Mouse (Mus musculus): ENCODE data around the gene Gm1604a.
A peak's percentile ranks its signal among the peaks of the same experiment; 100 is the strongest.
"Not testable (repeated sequence)": the region's sequence is repeated elsewhere in the genome, so short reads cannot be mapped to it uniquely, and the experiment has no call there.

Gene Gm1604a

DNA sequence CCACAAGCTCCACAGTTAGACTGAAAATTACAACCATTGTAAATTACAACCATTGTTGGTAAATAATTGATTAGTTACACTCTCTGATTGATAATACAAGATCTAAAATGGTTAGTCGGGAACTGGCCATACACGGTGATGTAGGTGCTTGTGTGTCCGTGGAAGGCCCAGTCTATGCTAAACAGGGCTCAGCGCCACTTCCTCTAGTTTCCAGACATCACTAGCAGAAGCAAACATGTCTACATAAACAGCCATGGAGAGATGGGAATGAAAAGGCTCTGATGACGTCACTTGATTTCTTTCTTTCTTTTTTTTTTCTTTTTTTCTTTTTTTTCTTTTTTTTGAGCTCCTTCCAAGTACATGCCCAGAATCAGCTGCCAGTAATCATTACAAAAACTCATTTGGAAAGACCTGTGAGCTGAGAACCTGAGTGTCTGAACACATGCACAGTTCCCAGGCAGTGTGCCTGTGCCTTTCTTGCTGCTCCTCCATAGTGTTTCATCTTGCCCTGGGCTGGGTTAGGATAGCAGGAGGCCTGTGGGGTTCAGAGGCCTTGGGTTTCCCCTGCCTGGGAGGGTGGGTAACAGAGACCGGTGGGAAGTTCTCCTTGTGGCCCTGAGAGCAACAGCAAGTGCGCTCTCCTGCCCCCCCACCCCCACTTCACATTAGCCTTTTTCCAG lies 44.3 kb downstream of the Gm1604a start:
- DNase-seq (ENCODE audit: low spot score): not testable (repeated sequence)

DNA sequence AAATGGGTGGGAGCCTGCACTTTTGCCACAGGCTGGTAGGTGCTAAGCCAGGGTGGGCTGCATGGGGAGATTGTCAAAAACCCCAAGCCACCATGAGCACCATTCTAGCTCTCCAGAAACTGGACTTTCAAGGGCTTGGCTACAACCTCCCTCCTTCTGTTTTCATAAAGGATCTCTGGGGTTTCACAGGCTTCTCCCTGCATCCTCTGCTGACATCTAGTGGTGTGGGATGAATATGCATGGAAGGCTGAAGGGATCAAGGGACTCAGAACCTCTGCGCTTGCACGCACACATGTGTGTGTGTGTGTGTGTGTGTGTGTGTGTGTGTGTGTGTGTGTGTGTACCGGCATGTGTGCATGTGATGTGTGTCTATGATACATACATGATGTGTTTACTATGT lies 49.1 kb downstream of the Gm1604a start:
- DNase-seq (ENCODE audit: low spot score): not testable (repeated sequence)

DNA sequence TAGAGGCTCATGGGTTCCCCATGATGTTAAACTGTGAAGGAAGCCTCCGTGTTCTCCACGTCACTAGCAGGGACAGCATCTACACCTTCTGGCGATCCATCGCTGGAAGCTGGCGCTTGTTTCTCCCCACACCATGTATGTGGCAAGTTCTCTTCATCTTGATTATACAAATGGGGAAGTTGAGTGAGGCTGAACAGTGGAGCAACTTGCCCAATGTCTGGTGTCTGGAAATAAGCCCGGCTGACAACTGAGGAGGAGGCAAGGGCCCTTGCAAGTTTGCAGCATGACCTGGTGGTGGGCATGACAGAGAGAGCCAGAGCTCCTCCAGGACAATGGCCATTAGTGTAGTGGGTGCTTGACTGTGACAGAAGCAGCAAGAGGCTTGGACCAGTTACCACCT lies 50.2 kb downstream of the Gm1604a start:
- not testable (repeated sequence) for DNase-seq (ENCODE audit: low spot score)

DNA sequence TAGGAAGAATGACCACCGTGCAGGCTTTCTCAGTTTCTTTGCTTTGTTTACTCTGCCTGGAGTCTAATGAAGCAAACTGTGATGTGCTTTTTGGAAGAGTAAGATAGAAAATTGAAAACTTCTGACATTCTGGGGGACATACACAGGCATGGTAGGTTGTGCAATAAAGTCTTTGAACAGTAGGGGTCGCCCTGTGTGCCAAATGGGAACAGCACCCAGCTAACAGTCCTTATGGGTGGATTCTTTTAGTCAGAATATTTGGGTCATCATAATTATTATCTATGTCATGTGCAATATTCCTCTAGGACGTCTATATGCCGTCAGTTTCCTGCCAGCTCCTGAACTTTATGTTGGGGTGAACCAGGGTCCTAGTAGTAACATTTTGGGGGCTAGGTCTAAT lies 54.2 kb downstream of the Gm1604a start:
- peak; percentile 80 for DNase-seq (ENCODE audit: low spot score)

DNA sequence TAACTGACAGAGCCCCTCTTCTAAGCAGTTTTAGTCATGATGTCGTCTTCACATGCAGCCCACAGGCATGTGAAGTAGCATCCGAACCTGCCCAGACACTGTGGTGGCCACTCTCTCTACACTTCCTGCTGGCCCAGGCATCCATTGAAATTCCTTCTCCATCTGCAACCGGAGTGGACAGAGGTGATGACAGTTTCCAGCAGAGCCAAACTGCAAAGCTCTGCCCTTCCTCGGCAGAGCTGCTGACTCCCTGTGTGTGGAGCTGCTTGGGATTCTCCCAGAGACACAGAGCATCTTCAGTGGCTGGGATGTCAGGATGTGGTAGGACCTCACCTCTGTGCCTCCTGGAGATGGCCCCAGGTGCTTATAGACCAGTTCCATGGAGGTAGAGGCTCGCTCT lies 59.2 kb downstream of the Gm1604a start:
- DNase-seq (ENCODE audit: low spot score): not testable (repeated sequence)

DNA sequence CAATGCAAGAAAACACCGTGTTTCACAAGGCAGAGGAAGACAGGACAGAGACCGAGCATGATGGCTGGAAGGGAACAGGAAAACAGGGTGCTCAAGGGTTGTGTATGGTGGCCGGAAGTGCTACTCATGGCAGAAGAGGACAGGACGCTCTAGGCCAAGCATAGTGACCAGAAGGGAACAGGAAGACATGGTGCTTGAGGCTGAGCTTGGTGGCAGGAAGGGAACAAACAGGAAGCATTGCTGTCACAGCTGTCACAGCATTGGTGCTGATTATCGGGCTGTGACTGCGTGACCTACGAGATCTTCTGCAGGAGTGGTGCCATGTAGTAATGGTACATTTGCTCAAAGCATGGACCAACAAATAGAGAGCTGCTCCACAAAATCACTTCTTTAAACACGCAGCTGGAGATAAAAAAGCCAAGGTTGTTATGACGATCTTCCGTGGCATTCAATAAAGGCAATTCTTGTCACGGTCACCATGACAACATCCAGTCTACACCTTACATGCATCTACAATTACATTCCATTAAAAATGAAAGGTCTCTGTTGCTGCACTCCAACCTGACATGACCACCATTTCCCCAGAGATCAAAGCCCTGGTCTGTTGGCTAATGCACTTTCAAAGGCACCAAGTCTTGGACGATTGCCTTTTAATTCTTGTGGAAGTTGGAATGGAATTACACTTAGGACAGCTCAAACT lies 60.3 kb downstream of the Gm1604a start:
- not testable (repeated sequence) for DNase-seq (ENCODE audit: low spot score)

DNA sequence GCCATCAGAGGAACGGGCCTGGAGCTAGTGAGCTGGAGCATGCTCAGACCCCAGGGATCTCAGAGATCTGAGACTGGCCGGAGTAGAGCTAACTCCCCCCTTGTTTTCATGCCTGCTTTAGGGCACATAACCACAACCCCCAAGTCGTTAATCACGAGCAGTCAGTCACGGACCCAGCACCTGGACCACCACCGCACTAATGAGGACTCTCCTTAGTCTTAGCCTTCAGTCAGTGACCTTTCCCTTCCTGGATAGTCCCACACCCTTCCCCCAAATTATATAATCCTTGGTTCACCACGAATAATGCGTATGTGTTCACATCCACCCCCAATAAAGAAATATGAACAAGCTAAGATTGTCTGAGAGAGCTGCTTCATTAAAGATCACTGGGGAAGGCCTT lies 61.5 kb downstream of the Gm1604a start:
- DNase-seq (ENCODE audit: low spot score): not testable (repeated sequence)

DNA sequence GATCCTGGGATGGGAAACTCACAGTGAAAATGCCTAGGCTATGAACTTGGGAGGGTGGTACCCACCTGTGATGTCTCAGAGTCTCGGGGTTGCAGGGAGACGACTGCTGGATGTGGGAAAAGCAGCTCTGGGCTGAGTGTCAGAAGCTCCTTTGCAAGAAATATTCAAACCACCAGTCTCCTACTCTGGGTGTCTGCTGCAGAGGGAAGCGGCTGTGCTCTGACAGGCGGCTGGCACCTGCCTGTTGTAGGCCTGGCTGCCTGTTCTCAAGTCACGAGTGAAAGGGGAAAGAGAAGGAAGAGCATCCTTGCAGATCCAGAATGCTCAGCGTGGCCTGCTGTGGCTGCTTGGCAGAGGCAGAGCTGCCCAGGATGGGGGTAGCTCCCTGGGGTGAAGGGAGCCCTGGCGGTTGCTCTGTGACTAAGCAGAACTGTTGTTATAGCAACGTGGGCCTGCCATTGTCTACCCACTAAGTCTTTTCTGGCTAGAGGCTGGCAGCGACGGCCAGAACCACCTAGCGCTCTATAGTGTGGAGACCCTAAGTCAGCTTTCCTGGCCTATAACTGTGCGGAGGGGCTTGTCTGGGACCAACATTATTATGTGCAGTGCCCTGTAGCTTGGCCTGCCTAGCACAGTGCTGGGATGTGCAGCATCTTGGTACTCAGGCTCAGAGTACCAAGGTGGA lies 72.6 kb downstream of the Gm1604a start:
- not testable (repeated sequence) for DNase-seq (ENCODE audit: low spot score)

DNA sequence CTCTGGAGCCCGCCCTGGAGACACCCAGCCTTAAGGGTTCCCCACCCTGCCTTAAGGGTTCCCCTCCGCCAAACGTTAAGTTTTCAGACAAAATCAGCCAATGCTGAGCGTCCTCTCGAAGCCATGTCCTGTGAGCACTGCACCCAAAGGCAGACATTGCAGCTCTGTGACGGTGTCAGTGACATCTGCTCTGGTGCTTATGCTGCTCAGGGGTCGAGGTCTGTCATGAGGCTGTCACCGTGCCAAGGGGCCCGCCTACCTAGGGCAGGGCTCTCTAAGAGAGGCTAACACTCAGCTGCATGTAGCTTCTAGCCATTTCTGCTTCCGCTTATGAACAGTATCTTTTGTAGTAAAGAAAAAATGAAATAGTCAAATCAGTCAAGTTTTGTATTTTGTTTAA lies 73.7 kb downstream of the Gm1604a start:
- DNase-seq (ENCODE audit: low spot score): not testable (repeated sequence)

DNA sequence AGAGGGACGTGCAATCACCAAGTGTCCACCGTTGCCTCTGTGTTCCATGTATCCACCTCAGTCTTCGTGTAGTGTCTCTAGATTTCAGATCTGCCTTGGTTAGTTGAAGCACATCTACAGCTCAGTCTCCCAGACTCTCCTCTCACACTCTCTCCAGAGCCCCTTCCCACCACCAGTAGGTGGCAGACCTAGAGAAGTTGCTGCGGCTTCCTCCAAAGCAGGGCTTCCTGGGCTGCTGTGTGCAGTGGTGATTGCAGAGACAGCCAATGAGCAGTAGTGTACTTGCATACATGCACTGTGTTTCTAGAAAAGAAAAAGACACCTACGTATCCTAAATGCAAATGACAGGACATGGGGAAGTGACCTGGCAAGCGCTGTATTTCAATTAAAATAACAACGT lies 77.6 kb downstream of the Gm1604a start:
- DNase-seq (ENCODE audit: low spot score): not testable (repeated sequence)

DNA sequence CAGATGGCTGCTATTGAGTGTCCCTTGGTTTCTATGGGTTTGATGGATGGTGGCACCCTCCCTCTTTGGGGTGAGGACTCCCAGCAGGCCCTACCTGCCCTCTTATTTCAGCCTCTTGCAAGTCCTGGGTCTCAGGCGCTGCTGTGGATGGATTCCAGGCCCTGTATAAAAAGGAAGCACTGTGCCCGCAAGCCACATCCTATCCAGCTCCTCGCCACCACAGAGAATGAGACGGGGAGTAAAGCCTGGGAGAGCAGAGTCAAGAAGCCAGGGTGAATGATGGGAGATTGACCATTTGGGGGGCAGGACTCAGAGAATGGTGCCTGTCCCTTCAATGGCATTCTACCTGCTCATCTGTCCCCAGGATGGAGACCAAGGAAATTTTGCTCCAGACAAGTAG lies 86.3 kb downstream of the Gm1604a start:
- not testable (repeated sequence) for DNase-seq (ENCODE audit: low spot score)

DNA sequence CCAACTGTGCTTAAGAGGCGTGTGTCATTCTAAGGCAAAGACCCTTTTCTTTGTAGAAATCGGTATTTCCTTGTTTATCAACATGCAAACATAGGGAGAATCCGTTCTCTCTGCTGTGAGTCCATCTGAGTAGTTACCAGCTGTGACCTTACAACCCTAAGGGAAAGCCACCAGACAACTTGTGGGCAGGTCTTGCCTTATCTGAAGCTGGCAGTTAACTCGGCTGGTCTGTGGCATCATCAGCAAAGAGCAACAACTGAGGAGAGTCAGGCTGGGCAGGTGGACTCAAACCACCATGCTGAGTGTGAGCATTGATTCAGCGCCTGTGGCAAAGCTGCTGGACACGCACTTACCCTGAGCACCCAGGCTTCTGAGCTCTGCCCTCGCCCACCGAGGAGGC lies 90.9 kb downstream of the Gm1604a start:
- DNase-seq (ENCODE audit: low spot score): not testable (repeated sequence)

DNA sequence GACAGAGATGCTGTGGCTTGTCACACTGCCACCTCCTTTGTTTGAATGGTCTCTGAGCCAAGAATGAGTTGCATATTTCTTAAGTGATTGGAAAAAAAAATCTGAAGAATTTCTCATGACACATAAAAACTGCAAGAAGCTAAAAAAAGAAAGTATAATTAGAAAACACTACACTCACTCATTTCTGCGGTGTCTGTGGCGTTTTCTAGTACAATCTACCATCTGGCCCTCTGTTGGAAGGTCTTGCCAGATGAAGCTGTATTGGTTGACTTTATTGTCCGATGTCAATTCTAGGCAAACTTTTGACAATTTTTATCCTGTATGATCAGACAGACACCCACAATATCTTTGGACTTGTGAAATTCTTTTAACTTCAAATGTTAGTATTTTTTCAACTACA lies 95.5 kb downstream of the Gm1604a start:
- not testable (repeated sequence) for DNase-seq (ENCODE audit: low spot score)

DNA sequence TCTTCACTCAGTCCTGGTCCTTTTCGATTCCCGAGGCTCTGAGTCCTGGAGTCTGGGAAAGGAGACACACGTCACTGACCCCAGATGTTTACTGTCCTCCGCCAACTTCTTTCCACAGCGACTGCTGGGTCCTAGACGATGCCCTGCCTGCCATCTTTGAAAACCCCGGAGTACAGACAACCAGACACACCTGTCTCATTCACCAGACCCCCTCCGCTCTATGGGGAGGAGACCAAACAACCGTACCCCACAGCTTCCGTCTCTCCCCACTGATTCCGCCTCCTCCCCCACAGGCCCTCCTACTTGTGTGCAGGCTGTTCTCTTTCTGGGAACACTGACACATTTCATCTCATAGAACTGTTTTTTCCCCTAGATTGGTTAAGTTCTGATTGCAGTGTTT lies 97.2 kb downstream of the Gm1604a start:
- not testable (repeated sequence) for DNase-seq (ENCODE audit: low spot score)

DNA sequence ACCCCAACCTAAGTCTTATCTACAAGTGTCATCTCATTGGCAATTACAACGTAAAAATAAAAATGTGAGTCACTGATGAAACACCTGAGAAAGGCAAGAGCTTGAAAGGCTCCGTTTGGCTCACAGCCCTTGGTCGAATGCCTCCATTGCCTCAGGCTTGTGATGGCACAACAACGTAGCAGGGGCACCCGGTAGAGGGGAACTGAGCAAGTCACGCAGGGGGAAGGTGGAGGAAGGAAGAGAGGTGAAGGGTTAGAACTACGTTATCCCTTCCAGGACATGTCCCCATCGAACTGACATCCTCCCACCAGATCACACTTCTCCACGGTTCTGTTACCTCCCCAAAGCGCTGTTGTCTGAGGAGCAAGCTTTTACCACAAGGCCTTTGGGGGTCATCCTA lies 101.1 kb downstream of the Gm1604a start:
- not testable (repeated sequence) for DNase-seq (ENCODE audit: low spot score)

DNA sequence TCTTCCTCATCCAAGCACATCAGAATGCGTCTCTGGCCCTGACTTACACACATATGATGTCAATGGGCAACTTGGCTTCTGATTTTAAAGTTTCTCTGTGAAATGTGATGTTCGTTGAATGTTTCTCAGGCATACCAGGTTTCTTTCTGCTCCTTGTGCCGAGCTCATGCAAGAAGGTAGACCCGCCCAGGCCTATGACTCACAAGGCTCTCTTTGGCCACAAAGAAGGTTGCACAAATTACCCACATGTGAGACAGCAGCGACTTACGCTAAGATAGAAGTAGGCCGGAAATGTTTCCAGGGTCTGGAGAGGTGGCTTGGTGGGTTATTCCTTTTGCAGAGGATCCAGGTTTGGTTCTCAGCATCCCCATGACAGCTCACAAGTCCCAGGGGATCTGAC lies 108.6 kb downstream of the Gm1604a start:
- DNase-seq (ENCODE audit: low spot score): not testable (repeated sequence)

DNA sequence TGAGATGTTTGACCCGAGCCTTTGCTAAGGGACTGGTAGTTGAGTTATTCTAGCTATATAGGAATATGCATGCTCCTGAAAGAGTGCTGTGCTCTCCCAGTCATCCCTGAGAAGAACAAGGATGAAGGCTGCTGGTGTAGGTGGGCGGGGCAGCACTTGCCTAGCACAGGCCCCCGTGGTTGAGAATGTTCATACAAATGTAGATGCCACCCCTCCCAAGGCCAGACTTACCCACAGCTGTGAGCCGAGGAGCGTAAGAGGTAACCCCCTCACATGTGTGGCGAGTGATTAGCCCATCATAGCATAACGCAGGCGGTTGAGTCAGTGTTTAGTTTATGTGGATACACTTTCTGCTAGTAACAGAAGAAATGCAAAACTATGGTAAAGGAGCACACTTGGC lies 109.9 kb downstream of the Gm1604a start:
- not testable (repeated sequence) for DNase-seq (ENCODE audit: low spot score)
